Mouse (Mus musculus) small intestine, adult 2 months (tissue): ENCODE data around the gene Herc1. TPM values are rescaled to one million over a fixed set of nuclear protein-coding genes. Genes with fewer than 3 reads are reported as not detected.
A peak's percentile ranks its signal among the peaks of the same experiment; 100 is the strongest.

Experiments
- H3K27ac ChIP-seq: fragments of 200-500 bp; 2 replicates; pipeline ENCODE4 v1.5.1; 2012; ENCODE audit warnings: low read depth, low read length, control low read depth, inconsistent platforms; ENCODE audit not compliant: insufficient read depth
- H3K27me3 ChIP-seq: fragments of 200-500 bp; 2 replicates; pipeline ENCODE4 v1.6.1; 2012; ENCODE audit warnings: mild to moderate bottlenecking, moderate library complexity, low read length, inconsistent platforms; ENCODE audit not compliant: control insufficient read depth, insufficient read depth
- H3K36me3 ChIP-seq: fragments of 200-500 bp; 2 replicates; pipeline ENCODE4 v1.6.1; 2012; ENCODE audit warnings: mild to moderate bottlenecking, low read length, control low read depth, inconsistent platforms; ENCODE audit not compliant: control insufficient read depth, insufficient read depth
- H3K4me1 ChIP-seq: fragments of 200-500 bp; 2 replicates; pipeline ENCODE4 v1.6.1; 2012; ENCODE audit warnings: low read length, inconsistent platforms, mixed read lengths; ENCODE audit not compliant: control insufficient read depth, insufficient read depth, insufficient read length
- H3K4me3 ChIP-seq: fragments of 200-500 bp; 2 replicates; pipeline ENCODE4 v1.5.1; 2012; ENCODE audit warnings: low read depth, mild to moderate bottlenecking, control low read depth, inconsistent platforms, low read length, moderate library complexity
- CTCF ChIP-seq: fragments of 200-500 bp; IDR thresholded peaks from 2 replicates; pipeline ENCODE4 v1.5.1; 2012; ENCODE audit warnings: low read depth, mild to moderate bottlenecking, control low read depth, inconsistent platforms, low read length, moderate library complexity, mixed read lengths; ENCODE audit not compliant: insufficient replicate concordance, insufficient read length; ENCODE audit errors: extremely low read depth
- POLR2A ChIP-seq: fragments of 200-500 bp; IDR thresholded peaks from 2 replicates; pipeline ENCODE4 v1.6.1; 2012; ENCODE audit warnings: low read depth, mild to moderate bottlenecking, control low read depth, inconsistent platforms, low read length, moderate library complexity
- WGBS: fragments of 180-500 bp; shearing (Covaris S2); methylation state at CpG from one replicate; pipeline ENCODE4 v1.1.7; 2018; 5-methylcytosine and 5-hydroxymethylcytosine counted together
- polyA plus RNA-seq: library from polyadenylated mRNA; depleted of rRNA; stranded (reverse); fragments of >200 nt; gene quantifications from 2 replicates; pipeline ENCODE4 v1.2.3, GENCODE M21; 2012

Herc1 gene
- polyA plus RNA-seq, 1 experiment: 9.3 TPM

GRCm38 (mm10) chr9:66504518-66504917 is 154.3 kb downstream of the Herc1 start:
- 92% methylated on average over 13 of the region's 13 CpGs for WGBS
- H3K4me3 ChIP-seq: no peak overlapping the region
- H3K27ac ChIP-seq: no peak overlapping the region
- no peaks in the 10 kb centered on the region for H3K4me1 ChIP-seq
- H3K36me3 ChIP-seq: peaks cover 50% of the 10 kb centered on the region
- no peaks in the 10 kb centered on the region for H3K27me3 ChIP-seq
- no peak for TF ChIP-seq CTCF
- TF ChIP-seq POLR2A: no peak

- Histone ChIP-seq H3K27me3 (no peaks in the 10 kb centered on the region), H3K4me1 (no peaks in the 10 kb centered on the region), H3K36me3 (peaks cover 47% of the 10 kb centered on the region), H3K4me3 (no peak overlapping the region), H3K27ac (no peak overlapping the region)
- WGBS: 55% methylated on average over 9 of the region's 9 CpGs
- TF ChIP-seq POLR2A (no peak), CTCF (no peak)
Measured at GRCm38 (mm10) chr9:66505141-66505917, 155.1 kb downstream of the Herc1 start.

- 66% methylated on average over 4 of the region's 4 CpGs for WGBS
- TF ChIP-seq CTCF (no peak), POLR2A (no peak)
- H3K27me3 ChIP-seq: no peaks in the 10 kb centered on the region
- H3K36me3 ChIP-seq: peaks cover 42% of the 10 kb centered on the region
- H3K27ac ChIP-seq: no peak overlapping the region
- H3K4me3 ChIP-seq: no peak overlapping the region
- no peaks in the 10 kb centered on the region for H3K4me1 ChIP-seq
Measured at GRCm38 (mm10) chr9:66506011-66506410, 155.8 kb downstream of the Herc1 start.

- Histone ChIP-seq H3K27ac (no peak overlapping the region), H3K4me1 (no peaks in the 10 kb centered on the region), H3K36me3 (peaks cover 38% of the 10 kb centered on the region), H3K4me3 (no peak overlapping the region), H3K27me3 (no peaks in the 10 kb centered on the region)
- TF ChIP-seq POLR2A: no peak
- TF ChIP-seq CTCF: no peak
Measured at GRCm38 (mm10) chr9:66506424-66506823, 156.2 kb downstream of the Herc1 start.

GRCm38 (mm10) chr9:66507684-66508083 is 157.4 kb downstream of the Herc1 start:
- Histone ChIP-seq H3K27ac (no peak overlapping the region), H3K36me3 (peaks cover 31% of the 10 kb centered on the region), H3K4me3 (no peak overlapping the region), H3K4me1 (peaks cover 4% of the 10 kb centered on the region; the same call in 1 of the 2 replicates), H3K27me3 (no peaks in the 10 kb centered on the region)
- 84% methylated on average over 3 of the region's 3 CpGs for WGBS
- no peak for TF ChIP-seq CTCF
- no peak for TF ChIP-seq POLR2A

GRCm38 (mm10) chr9:66508890-66509399 is 158.7 kb downstream of the Herc1 start:
- H3K36me3 ChIP-seq: peaks cover 26% of the 10 kb centered on the region
- no peak overlapping the region for H3K27ac ChIP-seq
- H3K27me3 ChIP-seq: no peaks in the 10 kb centered on the region
- 91% methylated on average over 4 of the region's 4 CpGs for WGBS
- peaks cover 11% of the 10 kb centered on the region for H3K4me1 ChIP-seq
- H3K4me3 ChIP-seq: no peak overlapping the region
- TF ChIP-seq POLR2A (no peak), CTCF (no peak)

GRCm38 (mm10) chr9:66510351-66510841 is 160.1 kb downstream of the Herc1 start:
- H3K36me3 ChIP-seq: peaks cover 15% of the 10 kb centered on the region
- WGBS: 74% methylated on average over 7 of the region's 7 CpGs
- no peak overlapping the region for H3K27ac ChIP-seq
- TF ChIP-seq CTCF: no peak
- no peak for TF ChIP-seq POLR2A
- H3K27me3 ChIP-seq: no peaks in the 10 kb centered on the region
- H3K4me3 ChIP-seq: no peak overlapping the region
- peaks cover 16% of the 10 kb centered on the region for H3K4me1 ChIP-seq

GRCm38 (mm10) chr9:66510944-66511343 is 160.7 kb downstream of the Herc1 start:
- Histone ChIP-seq H3K4me1 (peaks cover 16% of the 10 kb centered on the region), H3K4me3 (peak overlapping the region; percentile 71; the same call in 1 of the 2 replicates), H3K36me3 (peaks cover 16% of the 10 kb centered on the region), H3K27me3 (no peaks in the 10 kb centered on the region), H3K27ac (peak overlapping the region; percentile 28; the same call in 1 of the 2 replicates)
- TF ChIP-seq CTCF: no peak
- no peak for TF ChIP-seq POLR2A
- 1% methylated on average over 2 of the region's 2 CpGs for WGBS
